Mouse (Mus musculus) B cell, adult 2 months (primary cell): ENCODE results near the gene Bmpr1a.
A peak's percentile ranks its signal among the peaks of the same experiment; 100 is the strongest.

ENCODE experiments used
- DNase-seq, 2 experiments: peaks; one replicate each; pipeline ENCODE4 v3.0.0; 2022

Gene Bmpr1a

DNA sequence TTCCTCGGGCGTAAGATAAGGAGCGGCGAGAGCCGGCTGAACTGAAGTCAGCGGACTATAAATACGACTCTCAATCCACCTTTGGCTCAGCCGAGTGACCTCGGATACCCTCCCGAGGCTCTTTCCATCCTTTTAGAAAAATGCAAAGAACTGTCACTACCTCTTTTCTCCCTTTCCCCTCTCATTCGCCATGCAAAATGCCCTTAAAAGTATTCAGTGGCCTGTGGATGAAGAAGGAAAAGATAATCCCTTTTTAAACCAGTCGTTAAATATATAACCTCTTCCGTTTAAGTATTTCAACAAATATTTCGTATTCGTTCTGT, at the start of gene Bmpr1a:
Gene Bmpr1a (minus strand): TSS at position 17 of the 323 bp plus-strand sequence.
- DNase-seq: no peak

DNA sequence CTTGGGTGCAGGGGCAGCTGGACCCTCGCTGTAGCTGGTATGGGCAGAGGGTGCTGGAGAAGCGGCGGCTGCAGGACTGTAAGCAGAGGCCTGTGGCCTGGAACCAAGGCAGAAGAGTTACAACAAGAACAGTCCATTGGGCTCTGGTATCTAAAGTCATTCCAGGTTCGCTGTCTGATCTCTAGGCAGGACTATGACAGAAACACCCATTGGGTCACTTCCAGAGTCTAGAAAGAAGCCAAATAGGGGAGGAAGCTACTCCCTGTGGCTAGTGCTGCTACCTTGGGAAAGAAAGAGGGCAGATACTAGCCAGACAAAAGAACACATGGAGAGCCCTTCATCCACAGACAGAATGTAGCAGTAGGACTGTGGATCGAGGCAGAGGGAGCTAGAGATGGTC, 49.1 kb upstream of the Bmpr1a start:
- DNase-seq: no peak

DNA sequence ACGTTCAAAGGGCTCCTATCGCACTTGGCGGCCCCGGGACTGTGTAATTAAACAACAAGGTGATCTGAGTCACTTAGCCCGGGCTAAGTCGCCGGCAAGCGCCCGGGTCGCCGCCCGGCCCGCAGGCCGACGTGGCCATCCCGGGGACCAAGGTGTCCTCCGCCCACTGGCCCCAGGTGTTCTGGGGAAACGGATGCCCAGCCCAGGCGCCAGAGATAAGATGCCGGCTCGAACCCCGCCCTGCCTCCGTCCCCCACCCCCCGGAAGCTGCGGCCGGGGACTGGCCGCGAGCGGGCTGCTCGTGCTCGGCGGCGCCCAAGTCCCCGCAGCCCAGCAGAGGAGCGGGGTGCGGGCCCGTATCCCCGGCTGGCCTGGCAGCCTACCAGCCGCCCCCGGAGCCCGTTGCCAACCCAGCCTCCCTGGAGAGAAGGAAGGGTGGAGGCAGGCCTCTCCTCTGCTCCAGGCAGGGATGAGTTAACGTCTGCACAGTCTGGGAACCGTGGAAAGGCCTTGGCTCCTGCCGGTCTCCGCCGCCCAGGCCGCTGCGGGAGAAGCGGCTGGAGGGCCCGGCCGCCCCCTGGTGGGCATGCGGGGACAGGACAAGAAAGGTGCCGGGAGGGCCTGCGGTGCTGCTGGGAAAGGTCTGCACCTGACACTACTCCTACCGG, 46.0 kb upstream of the Bmpr1a start:
- DNase-seq: peak; percentile 68 to 70

DNA sequence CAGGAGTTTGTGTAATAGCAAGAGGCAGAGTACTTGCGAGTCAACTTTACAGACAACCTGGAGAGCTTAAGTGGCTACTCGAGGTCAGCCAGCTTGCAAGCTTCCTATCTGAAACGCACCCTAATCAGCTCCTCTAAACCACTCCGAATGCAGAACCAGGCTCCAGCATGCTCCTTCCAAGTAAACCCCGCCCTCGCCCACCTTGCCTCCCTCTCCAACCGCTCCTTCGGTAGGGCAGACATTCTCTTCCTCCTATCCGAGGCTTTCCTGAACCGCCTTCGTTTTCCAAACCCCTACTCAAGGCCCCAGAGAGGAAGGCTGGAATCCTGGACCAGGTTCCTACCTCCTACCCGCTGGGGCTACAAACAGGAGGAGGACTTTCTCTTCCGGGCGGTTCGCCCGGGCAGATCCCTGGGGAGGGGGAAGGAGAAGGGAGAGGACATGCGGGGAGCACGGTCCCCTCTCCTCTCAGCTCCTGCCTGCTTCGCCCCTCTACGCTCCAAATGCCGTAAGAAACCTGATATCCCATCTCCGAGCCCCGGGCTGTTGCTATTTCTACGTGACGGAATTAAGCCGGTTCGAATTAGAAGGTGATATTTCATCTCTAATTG, 45.4 kb upstream of the Bmpr1a start:
- no peak for DNase-seq

DNA sequence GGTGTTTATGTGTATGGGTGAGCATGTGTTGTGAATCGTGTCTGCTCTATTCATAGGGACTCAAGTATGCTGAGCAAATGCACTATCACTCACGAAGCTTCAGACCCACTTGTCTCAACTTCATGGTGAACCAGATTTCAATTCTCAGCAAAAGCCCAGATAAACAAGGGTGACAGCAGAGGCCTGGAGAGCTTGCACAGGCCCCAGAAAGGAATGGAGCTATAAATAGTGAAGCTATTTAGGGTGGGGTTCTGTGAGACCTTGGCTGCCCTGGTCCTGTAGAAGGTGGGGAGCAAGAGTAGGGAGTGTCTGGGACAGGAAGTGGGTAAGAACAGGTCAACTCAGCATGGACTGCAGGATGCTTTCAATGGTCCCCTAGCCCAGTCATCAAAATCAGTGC, 41.4 kb upstream of the Bmpr1a start:
- DNase-seq: no peak

DNA sequence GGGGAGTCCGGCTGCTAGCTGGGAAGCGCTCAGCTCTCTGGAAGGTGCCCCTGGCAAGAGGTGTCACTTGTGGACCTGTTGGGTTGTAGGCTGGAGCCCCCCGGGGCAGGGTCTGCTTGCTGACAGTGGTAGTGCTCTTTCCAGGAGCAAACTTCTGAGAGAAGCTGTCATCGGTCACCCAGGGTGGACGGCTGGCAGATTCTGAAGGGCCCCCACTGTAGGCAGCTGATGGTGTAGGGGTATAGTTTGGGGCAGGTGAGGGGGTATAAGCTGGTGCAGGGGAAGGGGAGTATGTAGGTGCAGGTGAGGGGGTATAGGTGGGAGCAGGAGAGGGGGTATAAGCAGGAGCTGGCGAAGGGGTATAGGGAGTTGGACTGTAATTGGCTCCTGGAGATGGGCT, 40.9 kb upstream of the Bmpr1a start:
- no peak for DNase-seq

DNA sequence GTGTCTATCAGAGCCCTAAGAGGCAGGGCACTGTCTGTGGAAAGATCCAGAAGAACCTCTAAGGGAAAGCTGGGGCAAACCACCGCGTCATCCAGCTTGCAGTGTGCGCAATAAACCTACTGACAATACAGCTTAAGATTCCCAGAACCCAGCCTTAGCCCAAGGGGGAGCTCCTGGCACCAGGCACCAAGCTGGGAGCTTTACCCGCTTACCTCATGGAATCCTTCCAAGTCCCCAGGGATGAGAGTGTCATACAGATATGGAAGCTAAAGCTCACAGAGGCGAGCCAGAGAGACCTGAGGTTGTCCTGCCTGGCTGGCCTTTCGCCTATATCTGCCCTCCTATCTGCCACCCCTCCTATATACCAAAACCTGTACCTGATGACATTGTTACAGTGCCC, 40.5 kb upstream of the Bmpr1a start:
- DNase-seq: no peak

DNA sequence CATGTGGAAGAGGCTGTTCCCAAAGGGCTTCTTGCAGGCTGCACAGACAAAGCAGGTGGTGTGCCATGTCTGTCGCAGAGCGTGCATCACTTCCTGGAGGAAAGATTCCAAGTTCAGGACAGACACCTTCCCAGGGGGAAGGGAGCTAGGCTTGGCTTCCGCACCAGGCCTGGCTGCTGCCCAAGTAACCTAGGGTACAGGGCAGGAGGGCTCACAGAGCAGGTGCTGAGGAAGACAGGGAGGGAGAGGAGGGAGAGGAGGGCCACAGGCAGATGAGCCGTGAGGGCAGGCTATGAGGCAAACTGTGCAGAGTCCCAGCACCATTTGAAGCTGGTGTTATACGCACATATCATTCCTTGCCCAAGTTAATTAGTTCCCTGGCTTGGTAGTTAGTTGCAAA, 38.8 kb upstream of the Bmpr1a start:
- DNase-seq: no peak

DNA sequence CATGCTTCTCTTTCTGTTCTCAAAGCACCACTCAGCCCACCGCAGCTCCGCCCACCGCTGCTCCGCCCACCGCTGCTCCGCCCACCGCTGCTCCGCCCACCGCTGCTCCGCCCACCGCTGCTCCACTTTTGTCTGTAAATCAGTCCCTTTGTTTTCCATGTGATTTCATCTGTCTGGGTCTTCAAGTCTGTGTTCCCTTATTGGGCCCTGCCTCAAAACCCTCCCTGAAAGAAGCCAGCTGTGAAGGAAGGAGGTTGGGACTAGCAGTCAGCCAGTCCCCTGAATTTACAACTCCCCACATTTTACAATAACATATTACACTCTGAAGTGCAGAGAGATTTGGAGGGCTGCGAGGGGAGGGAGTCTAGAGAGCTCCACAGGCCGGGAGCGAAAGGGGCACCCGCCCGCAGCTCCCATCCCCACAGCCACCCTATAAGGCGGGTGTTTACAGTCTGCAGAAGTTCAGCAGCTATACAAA, 37.6 kb upstream of the Bmpr1a start:
- DNase-seq: no peak

DNA sequence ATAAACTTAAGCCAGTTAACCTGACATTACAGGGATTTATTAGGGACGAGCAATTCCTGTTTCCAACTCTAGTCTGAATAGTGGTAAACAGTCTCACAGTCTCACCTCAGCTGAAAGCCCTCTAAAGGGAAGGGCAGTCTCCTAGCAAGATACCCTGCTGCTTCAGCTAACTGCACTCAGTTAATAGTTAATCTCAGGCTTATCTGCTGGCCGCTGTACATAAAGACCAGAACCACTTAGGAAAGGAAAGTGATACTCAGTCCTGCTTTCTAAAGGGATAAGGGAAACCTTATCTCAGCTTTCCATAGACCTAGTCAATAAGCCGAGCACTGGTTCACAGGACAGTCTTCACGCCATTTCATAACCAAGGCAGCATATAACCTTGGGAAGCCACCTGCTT, 32.7 kb upstream of the Bmpr1a start:
- DNase-seq: no peak

DNA sequence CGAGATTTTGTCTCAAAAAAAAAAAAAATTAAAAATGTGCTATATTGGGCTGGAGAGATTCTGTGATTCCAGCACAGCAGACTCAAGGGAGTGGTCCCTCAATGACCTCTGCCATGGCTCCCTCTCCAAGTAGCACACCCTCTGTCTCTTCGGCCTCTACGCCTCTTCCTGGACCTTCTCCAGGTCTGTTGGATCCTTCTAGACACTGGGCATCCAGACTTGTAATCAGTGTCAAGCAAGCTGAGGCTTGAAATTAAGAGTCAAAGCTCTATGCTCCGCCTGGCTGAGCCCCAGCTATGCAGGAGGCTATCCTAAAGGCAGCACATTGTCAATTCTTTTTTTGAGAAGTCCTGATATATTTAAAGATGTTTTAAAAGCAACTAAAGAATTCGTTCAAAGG, 30.4 kb upstream of the Bmpr1a start:
- no peak for DNase-seq

DNA sequence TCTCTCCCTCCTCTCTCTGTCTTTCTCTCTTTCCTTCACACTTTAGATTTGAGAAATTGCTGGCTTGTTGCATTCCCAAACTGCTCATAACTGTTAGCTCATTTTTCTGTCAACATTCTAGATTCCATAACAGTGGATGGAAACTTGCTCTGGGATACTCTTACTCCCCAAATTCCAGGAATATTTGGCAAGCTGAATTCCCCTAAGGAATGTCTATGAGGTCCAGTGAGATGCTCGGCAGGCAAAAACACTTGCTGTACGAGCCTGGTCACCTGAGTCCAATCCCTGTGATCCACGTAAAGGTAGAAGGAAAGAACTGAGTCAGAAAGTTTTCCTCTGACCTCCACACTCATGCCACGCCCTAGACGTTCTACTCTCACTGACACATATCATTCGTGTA, 29.4 kb upstream of the Bmpr1a start:
- DNase-seq: no peak

DNA sequence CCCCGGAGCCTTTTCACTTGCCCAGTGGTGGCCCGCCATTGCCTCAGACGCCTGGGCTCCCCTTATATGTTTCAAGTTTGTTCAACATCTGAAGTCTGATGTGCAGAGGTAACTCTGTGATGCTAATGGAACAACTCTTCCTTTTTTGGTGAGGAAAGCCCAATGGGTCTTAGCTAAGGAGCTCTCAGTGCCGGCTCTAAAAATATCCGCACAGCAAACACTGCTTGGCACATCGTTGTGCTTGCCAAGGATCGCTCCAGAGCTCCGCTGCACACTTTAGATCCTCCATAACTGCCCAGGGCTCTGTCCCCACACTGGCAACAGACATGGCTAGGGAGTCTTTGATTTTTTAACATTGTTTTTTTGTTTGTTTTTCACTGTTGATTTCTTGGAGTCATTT, 25.7 kb upstream of the Bmpr1a start:
- DNase-seq: no peak

DNA sequence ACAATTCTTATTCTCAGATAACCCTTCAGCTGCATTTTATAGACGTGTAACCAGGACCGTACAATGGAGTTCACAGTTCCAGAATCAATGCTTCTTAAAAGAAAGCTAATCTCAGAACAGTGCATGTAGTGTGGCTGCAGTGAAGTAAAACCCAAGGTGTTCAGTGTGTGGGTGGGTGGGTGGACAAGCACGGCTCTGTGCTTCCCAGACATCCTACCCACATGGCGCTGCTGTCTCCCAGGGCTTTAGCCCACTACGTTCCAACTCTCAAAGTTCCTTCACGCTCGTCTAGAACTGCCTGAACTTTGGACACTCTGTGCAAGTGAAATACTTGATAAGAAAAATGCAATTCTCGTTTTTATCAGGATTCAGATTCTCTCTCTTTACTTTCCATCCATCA, 19.6 kb upstream of the Bmpr1a start, which contains the start of gene 9230112D13Rik:
Gene 9230112D13Rik (minus strand): TSS at position 101 of the 400 bp plus-strand sequence.
- DNase-seq: no peak

DNA sequence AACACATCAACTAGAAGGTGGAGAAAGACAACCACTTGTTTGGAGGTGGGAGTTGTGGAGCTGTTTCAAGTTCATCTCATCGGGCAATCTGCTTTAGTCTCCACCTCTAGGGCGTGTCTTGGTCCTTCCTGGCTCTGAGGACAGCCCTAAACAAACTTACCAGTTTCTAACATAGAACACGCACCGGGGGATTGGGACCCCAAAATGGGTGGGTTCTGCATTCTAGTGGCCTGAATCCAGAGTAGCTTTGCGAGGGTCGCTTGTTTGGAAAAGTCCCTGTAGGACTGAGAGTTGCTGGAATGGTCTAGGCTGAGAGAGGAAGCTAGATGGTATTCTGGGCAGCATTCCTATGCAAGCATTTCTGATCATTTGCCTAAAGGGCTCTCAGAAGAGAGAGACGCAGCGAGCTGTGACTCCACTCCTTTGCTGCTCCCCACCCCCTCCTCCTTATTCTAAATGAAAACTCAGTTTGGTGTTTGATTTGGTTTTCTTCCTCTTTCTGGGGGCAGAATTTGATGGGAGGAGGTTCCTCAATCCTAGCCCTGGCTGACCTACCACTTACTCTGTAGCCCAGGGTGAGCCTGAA, 14.9 kb upstream of the Bmpr1a start:
- DNase-seq: no peak

DNA sequence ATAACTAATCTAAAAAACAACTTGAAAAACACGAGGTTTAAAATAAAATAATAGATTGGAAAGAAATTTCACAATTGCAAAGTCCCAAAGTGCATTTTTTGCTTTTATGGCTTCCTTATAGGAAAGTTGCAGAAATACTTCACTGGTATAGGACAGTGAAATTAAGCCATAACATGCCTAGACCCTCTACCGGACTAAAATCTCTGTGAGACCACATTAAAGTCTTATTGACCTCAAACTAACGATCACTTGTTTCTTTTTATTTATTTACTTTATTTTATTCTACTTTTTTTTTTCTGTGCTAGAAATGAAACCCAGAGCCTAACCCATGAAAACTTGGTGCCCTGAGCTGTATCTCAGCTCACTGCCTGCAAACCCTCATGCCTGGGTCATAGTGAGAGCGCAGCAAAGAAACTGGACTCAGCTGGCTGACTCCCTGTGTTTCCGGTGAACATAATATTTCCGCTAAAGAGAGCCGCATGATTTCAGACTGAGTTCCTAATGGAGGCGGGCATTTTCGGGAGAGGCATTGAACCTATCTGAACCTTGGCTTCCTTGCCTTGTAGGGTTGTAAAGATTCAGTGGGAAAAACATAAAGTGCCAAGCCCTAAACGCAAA, 13.9 kb upstream of the Bmpr1a start:
- DNase-seq: no peak

DNA sequence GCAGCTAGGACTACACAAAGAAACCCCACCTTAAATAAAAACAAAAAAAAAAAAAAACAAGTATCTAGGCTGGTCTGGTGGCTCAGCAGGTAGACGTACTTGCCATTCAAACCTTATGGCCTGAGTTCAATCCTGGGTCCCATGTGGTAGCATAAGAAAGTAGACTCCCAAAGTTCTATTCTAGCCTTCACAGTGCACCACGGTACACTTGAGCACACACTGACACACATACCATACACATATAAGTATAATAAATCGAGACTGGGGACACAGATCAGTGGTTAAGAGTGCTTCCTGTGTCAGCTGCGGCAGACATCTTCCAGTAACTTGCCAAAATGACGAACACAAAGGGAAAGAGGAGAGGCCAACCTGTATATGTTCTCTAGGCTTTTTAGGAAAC, 12.7 kb upstream of the Bmpr1a start:
- DNase-seq: no peak

DNA sequence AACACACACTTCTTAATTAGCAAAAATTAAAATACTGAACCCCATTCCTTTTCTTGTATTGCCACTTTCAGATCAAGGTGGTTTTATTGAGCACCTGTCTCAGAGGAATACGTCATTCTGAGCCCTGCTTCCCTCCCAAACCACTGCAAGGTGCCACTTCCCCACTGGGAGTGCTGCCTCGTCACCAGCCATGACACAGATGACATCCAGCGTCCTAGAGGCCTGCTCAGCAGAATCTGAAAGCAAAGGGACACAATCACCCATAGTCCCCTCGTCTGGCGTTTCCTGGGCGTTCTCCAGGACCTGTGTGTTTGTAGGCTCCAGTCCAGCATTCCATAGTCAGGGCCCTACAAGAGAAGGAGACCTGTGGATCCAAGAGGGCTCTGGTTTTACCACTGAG, 11.0 kb upstream of the Bmpr1a start:
- DNase-seq: no peak

DNA sequence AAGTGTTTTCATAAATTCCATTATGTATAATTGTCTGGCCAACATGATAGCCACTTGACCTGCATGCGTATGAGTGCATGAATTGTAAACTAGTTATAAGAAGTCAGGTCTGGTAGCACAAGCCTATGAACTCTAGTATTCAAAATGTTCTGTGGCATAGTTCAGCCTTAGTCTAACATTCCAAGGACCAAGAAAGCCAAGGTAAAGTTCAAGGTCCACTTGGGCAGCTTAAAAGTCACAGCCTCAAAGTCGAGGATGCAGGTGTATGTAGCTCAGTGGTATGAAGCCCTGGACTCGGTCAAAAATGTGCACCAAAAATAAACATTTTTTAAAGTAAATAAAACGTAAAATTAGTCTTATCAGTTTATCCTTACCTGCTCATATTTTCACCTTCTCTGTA, 9.5 kb upstream of the Bmpr1a start:
- no peak for DNase-seq

DNA sequence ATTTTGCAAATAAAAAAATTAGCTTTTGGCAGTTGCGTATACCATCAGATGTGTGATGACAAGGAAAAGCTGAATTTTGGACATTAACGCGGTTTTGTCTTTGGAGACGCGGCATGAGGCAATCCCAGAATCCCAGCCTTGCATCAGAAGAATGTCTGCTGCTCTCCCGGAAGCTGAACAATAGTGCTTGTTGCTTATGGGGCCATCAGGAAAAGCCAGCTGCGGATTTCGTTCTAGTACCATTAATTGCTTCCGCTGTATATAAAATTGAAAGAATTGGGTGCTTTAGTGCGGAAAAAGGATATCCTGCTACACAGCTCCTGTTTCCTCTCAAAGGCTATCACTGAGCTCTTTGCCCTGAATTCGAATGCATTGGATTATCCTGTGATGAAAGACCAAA, 8.8 kb upstream of the Bmpr1a start:
- DNase-seq: no peak

DNA sequence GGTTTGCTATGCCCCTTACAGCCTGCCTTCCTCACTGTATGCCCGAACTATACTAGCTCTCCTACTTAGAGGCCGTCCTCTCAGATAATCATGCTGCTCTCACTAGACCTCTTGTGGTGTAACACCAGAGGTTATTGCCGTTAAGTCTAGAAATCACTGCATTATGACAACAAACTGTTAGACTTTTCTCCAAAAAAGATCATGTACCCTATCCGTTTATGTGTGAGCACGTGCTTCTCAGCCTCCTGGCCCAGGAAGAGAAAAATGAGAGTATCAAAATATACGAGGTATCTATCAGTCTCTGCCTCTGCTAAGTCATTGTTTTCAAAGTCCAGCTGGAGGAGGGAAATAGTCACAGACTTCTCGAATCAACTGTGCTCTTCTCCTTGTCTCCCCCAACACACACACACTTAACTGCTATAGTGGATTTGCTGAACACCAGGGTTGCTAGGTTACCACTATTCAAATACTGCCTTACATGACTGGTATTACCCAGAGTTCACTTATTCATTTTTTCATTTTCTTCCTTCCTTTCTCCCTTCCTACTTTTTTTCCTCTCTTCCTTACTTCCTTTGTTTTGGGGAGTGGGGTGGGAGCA, 5.8 kb upstream of the Bmpr1a start:
- no peak for DNase-seq

DNA sequence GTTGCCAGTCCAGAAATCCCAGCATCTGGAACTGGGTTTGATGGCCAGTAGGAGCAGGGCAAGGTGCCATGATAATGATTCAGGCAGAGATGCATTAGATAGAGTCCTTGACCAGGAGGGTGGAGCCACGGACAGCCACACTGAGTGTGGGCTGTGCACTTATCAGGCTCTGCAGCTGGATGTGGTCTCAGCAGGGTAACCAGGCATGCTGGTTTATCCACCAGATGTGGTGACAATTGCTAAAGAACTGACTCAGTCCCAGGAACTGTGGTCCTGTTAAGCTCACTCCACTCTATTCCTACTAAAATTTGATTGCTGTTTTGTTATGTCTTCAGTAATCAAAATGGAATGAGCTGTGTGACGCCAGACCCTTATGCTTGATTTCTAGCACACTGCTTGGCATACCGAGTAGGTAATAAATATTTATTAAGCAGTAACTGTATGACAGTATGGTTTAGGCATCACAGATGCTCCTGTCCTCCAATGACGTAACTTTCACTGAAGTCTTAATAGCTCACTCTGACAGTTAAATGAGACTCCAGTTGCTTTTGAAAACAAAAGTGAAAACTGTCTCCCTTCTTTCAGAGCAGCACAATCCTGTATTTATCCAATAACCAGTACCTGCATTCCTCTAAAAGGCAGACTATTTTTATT, 5.2 kb upstream of the Bmpr1a start:
- DNase-seq: no peak

DNA sequence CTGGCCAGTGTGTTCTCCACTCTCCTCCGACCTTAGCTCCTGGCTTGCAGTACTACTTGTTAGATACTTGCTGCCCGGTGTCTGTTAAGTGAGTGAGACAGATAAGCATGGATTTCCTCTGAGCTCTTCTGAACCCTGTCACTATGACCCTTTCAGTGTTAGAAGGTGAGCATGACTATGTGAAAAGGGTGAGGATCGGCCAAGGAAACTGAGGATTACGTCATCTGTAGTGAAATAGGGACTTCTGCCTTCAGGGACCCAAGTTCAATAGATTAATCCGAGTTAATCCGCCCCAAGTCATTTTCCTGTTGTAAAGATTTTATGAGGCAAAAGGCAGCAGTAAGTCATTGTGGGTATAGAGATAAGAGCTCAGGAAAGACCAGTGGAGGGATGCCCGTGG, 2.2 kb upstream of the Bmpr1a start:
- DNase-seq: no peak
